Mouse (Mus musculus): Measurements from ENCODE around the gene Ccpg1.

The Ccpg1 gene

DNA sequence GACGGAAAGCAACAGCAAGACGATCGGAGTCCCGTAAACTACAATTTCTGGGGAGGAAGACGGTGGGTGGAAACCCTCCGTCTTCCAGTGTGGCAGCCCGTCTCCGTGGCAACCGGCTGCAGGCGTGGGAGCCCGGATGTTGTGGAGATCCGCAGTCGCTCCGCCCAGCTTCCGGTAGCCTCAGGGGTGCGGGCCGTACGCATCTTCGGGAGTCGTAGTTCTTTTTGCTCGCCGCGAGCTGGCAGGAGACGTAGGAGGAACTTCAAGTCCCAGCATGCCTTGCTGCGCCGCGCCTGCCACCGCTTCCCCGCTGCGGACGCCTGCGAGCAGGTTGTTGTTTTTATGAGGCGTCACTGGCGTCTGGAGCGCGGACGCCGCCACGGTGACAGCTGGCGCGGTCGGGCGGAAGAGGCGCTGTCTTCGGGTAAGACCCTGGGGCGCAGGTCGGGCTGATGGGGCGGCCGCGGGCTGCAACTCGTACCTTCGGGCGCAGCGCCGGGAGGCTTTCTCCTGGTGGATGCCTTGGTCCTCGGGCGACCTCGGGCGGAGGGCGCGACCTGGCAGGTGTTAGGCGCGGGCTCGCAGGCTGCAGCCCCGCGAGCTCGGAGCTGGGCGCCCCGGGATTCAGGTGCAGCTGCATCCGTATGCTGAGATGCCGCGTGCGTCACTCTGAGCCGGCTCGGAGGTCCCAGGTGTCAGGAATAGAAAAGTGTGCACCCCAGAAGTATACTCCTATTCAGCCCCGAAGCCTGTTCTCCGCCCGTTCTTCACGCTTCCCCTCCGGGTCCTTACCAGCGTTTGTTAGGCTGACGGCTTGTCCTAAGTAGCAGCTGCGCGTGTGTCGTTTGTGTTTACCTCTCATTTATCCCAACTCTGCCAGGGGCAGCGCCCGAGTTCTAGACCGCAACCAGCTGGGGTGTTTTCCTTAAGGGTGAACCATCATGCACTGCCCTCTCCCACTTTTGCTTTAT is at the start of gene Ccpg1, which contains the start of gene Ccpg1os:
TSS of gene Ccpg1 (plus strand) at position 180 of the 971 bp plus-strand sequence.
TSS of gene Ccpg1os (minus strand) at position 133 of the 971 bp plus-strand sequence.
- DNase-seq (ENCODE audit: extremely low read depth, low read depth), result peak; percentile 97

GRCm38 (mm10) chr9:72936301-72936700 is 48.9 kb upstream of the Ccpg1 start:
- no peak for DNase-seq (ENCODE audit: extremely low read depth, low read depth)

GRCm38 (mm10) chr9:72943424-72943823 is 41.8 kb upstream of the Ccpg1 start:
- no peak for DNase-seq (ENCODE audit: extremely low read depth, low read depth)

DNA sequence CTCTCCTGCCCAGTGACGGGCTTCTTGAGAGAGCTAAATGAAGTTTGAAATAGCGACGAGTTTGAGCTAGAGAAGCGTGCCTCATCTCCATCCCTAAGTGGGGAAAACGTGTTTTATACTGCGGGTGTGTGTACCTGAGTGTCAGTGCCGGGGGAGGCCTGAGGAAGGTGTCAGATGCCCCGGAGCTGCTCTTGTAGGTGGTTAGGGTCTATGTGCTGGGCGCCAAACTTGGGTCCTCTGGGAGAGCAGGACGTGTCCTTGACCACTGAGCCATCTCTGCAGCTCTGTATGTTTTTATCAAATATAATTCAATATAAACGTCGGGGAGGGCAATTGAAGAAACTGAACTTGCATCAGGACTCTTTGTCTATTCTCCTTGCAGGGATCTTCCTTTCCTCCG is 40.9 kb upstream of the Ccpg1 start:
- no peak for DNase-seq (ENCODE audit: extremely low read depth, low read depth)

GRCm38 (mm10) chr9:72947010-72947409 is 38.2 kb upstream of the Ccpg1 start:
- DNase-seq (ENCODE audit: extremely low read depth, low read depth), result no peak

GRCm38 (mm10) chr9:72949572-72949971 is 35.7 kb upstream of the Ccpg1 start:
- DNase-seq (ENCODE audit: extremely low read depth, low read depth), result no peak

GRCm38 (mm10) chr9:72954746-72955145 is 30.5 kb upstream of the Ccpg1 start:
- no peak for DNase-seq (ENCODE audit: extremely low read depth, low read depth)

DNA sequence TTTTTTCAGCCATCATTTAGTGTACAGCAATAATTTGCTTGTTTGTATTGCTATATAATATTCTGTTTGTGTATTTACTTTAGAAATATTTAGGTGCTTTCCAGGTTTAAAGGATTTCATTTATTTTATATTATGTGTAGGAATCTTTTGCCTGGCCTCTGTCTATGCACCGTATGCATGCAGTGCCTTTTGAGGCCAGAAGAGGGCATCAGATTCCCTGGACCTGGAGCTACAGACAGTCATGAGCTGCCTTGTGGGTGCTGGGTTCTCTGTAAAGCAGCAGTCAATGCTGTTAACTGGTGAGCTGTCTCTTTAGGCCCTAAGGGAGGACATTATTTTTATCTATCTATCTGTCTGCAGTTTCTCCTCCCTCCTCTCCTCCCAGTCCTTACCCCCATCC is 29.7 kb upstream of the Ccpg1 start:
- peak; percentile 46 for DNase-seq (ENCODE audit: extremely low read depth, low read depth)

- peak; percentile 46 for DNase-seq (ENCODE audit: extremely low read depth, low read depth)
Observed at GRCm38 (mm10) chr9:72958521-72959450, 26.4 kb upstream of the Ccpg1 start, which contains the start of the genes Dyx1c1 and Gm44503. Dyx1c1 (plus strand) TSS chr9:72958785. Gm44503 (plus strand) TSS chr9:72958852.

- DNase-seq (ENCODE audit: extremely low read depth, low read depth), result no peak
Observed at GRCm38 (mm10) chr9:72961346-72961745, 23.9 kb upstream of the Ccpg1 start.

DNA sequence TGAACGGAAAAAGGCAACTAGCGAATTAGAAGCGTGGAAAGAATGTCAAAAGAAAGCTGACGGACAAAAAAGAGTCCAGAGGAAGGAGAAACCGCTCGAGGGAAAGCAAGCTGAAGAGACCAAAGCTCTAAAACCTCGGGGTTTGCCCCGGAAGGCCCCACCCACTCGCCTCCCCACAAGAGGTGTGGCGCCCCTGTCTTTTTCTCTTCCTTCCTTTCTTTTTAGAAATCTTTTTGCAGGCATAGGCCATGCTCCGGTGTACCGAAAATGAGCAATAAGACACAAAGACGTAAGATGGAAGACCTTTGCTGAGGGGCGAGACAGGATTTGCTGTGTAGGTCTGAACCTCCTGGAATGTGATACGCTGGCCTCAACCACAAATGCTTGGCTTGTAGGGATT is 23.3 kb upstream of the Ccpg1 start:
- DNase-seq (ENCODE audit: extremely low read depth, low read depth), result no peak

DNA sequence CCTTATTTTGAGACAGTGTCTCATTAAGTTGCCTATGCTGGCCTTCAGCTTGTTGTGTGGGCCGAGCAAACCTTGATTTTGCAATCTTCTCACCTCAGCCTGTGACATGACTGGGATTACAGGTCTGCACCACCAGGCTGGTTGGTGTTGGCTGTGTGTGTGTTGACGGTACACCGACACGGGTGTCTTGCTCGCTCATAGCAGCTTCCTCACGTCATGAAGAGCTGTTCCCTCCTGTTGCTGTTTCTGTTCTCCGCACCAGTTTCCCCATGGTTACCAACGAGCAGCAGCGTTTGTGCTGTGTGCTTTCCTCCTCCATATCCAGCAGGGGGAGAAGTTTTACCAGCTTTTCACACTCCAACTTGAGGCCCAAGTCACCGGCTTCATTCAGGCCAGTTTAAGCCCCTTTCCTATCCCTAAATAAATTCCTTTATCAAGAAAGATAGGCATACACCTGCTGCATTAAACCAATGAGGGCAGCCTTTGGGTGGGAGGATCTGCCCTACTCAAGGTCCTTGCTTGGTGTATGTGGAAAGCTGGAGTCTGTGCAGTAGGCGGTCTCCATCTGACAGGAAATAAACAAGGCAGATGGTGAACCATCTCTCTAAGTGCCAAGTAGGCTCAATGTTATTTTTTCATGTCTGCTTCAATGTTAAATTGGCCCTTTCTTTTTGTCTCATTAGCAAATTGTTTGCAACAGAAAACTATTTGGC is 16.7 kb upstream of the Ccpg1 start:
- no peak for DNase-seq (ENCODE audit: extremely low read depth, low read depth)

DNA sequence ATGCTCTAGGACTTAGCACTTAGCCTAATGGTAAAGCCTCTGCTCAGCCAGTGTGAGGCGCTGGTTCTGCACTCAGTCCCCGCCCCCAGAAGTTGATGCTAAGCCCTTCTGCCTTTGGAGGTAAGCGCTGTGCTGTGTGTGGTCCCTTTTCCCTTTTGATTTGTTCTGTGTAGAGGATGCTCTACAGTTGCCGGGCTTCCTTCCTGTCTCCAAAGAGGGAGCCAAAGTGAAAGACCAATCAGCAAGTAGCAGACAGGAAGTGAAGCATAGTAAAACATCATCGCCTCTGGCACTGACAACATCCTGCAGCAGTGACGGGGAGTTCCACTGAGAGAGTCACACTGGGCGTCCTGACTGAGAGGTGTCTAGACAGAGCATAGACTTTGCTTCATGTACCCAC is 15.4 kb upstream of the Ccpg1 start:
- DNase-seq (ENCODE audit: extremely low read depth, low read depth), result no peak

- no peak for DNase-seq (ENCODE audit: extremely low read depth, low read depth)
Observed at GRCm38 (mm10) chr9:72972435-72972834, 12.8 kb upstream of the Ccpg1 start.

DNA sequence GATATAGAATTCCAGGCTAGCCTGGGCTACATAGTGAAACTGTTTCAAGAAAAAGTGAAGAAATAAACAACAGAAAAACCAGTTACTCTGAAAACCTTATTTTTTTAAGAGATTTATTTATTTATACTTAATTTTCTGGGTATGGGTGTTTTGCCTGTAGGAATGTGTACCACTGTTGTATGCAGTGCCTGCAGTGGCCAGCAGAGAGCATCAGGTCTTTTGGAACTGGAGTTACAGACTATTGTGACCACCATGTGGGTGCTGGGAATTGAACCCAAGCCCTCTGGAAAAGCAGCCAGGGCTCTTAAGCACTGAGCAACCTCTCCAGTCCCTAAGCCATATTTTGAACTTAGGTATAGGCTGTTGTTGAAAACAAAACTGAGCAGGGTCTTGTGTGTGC is 12.2 kb upstream of the Ccpg1 start:
- DNase-seq (ENCODE audit: extremely low read depth, low read depth), result no peak

GRCm38 (mm10) chr9:72974734-72975133 is 10.5 kb upstream of the Ccpg1 start:
- DNase-seq (ENCODE audit: extremely low read depth, low read depth), result no peak

DNA sequence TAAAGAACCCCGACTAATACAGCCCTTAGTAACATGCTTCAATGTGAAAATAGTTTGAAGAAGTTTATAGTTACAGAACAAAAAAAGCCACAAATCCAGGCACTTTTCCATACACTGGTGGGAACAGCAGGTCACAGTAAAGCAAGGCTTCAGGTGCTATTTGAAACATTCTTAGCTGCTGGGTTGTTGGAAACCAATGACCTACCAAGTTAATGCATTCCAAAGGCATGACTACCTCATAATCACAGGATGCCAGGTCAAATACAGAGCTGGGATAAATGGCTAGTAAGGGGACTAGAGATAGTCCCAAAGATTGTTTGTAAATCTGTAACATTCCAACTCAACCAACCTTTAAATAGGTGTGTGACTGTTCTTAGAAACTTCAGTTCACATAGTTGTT is 10.0 kb upstream of the Ccpg1 start:
- DNase-seq (ENCODE audit: extremely low read depth, low read depth), result no peak

DNA sequence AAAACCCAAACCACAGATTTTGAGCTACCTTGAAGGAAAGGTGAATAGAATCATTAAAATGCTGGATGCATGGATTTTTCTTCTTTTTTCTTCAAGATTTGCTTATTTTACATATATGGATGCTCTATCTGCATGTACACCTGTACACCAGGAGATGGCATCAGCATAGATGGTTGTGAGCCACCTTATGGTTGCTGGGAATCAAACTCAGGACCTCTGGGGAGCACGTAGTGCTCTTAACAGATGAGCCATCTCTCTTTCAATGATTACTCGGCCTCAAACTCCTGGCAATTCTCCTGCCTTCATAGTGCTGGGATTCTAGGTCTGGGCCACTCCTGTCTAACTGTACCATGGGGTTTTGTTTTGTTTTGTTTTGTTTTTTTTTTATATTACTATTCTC is 2.2 kb upstream of the Ccpg1 start:
- DNase-seq (ENCODE audit: extremely low read depth, low read depth), result no peak

DNA sequence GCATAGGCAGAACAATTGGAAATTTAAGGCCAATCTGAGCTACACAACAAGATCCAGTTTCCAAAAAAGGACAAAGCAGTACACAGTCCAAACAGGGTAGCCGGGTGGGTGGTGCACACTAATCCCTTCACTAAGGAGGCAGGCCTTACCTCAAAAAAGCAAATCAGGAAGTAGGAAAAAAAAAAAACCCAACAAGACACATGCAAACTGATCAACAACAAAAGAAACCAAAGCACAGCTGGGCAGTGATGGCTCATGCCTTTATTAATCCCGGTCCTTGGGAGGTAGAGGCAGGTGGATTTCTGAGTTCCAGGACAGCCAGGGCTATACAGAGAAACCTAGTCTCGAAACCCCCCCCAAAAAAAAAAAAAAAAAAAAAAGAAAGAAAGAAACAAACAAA is 2.5 kb downstream of the Ccpg1 start:
- no peak for DNase-seq (ENCODE audit: extremely low read depth, low read depth)

GRCm38 (mm10) chr9:72988706-72989105 is 3.5 kb downstream of the Ccpg1 start:
- no peak for DNase-seq (ENCODE audit: extremely low read depth, low read depth)

DNA sequence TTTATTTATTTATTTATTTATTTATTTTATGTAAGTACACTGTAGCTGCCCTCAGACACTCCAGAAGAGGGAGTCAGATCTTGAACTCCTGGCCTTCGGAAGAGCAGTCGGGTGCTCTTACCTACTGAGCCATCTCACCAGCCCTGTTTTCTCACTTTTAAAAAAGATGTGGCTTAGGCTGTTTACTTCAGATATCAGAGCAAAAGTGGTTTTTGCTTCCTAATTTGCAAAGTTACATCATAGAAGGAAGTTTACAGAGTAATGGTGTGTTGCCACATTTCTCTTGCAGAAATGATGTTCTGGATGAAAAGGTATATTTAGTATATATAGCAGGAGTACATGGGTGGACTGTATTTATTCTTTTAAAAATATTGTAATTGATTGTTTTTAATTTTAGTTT is 6.2 kb downstream of the Ccpg1 start:
- DNase-seq (ENCODE audit: extremely low read depth, low read depth), result no peak
